12 mouse cellular contexts compared by ENCODE assay signal in the genomic region with DNA sequence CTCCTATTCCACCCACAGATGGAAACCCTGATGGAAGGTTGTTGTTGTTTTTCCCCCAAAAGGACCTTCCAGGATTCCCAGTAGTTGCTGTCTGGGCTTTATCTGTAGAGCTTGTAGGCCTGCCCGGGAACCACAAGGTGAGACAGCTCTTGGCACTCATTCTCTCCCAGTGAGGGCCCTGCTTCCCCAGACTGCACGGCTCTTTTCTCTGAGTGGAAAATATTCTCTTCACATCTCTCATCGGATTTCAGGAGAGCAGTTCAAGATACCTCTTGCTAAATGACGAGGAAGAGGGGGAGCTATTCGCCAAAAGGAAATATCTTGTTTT.
DNase-seq lines count a peak whose midpoint lies in the region; TF ChIP-seq lines count a peak whose summit lies in the region.
"Had no signal": no experiment of that assay in that cellular context is flagged by ENCODE, and none has a peak within 500 bp of the region (broad histone marks: within the 10 kb centered on the region; RNA-seq: fewer than 3 reads in every experiment).

No protein-coding gene starts in this region.

- no peak overlapping the region for H3K4me3 ChIP-seq in gastrocnemius, adult 2 months
- no peak overlapping the region for H3K4me3 ChIP-seq in left cerebral cortex, adult 2 months
- H3K4me3 ChIP-seq: embryonic facial prominence, embryonic 13.5 days; kidney, embryonic 15.5 days; limb, embryonic 10.5 days; midbrain, embryonic 12.5 days had no signal

- intact Hi-C loops in gastrocnemius, adult 2 months (cut with DNase I) = loop anchor here (1.0 to 2.0 kb wide), 2 partner anchors 140 to 257 kb away; a partner anchor contains a TSS
- intact Hi-C loops in left cerebral cortex, adult 2 months (cut with DNase I) = loop anchor here (1.0 to 10.0 kb wide), 3 partner anchors 78 to 257 kb away; a partner anchor contains a TSS
- intact Hi-C loops in left cerebral cortex, postnatal 10 days (cut with DNase I) = loop anchor here (2.0 kb wide), 1 partner anchor 140 kb away; a partner anchor contains a TSS

- H3K27ac ChIP-seq in gastrocnemius, adult 2 months = no peak overlapping the region
- H3K27ac ChIP-seq in left cerebral cortex, adult 2 months = peak overlapping the region; percentile 1; the same call in 1 of the 2 replicates
- H3K27ac ChIP-seq: embryonic facial prominence, embryonic 13.5 days; kidney, embryonic 15.5 days; limb, embryonic 10.5 days; midbrain, embryonic 12.5 days had no signal

- DNase-seq in gastrocnemius, adult 2 months = no peak
- DNase-seq in gastrocnemius, postnatal 10 days = no peak
- DNase-seq in left cerebral cortex, adult 2 months (ENCODE audit: extremely low spot score in 1 of 2, low spot score in 2 of 2) = no peak
- no peak for DNase-seq in left cerebral cortex, postnatal 10 days (ENCODE audit: extremely low spot score in 1 of 2, low spot score in 2 of 2)
- DNase-seq in cerebellum, adult 11 months = peak; percentile 28
- peak; percentile 44 for DNase-seq in cerebellum, adult 9-11 months
- DNase-seq in lung, postnatal 10 days = no peak
- no peak for DNase-seq in retina, postnatal 1 day

- 0 out of 2 replicates have a peak, but pooled peaks have one; percentile 7 for TF ChIP-seq CTCF in gastrocnemius, adult 2 months (IDR thresholded peaks at IDR 0.05)
- no peak for TF ChIP-seq CTCF in left cerebral cortex, adult 2 months (IDR thresholded peaks at IDR 0.05)

Comparison
In these comparisons a context has a peak if more than half of its experiments do, and no peak if none do; other contexts are left out.
1. DNase-seq: peak in cerebellum, adult 11 months (single experiment) and cerebellum, adult 9-11 months (single experiment); none in gastrocnemius, adult 2 months (single experiment), gastrocnemius, postnatal 10 days (single experiment), left cerebral cortex, adult 2 months (0 of 2), left cerebral cortex, postnatal 10 days (0 of 2), lung, postnatal 10 days (single experiment) and retina, postnatal 1 day (single experiment).